Mouse (Mus musculus): ENCODE measurements around the gene Fitm2.
A peak's percentile ranks its signal among the peaks of the same experiment; 100 is the strongest.

Fitm2 gene

DNA sequence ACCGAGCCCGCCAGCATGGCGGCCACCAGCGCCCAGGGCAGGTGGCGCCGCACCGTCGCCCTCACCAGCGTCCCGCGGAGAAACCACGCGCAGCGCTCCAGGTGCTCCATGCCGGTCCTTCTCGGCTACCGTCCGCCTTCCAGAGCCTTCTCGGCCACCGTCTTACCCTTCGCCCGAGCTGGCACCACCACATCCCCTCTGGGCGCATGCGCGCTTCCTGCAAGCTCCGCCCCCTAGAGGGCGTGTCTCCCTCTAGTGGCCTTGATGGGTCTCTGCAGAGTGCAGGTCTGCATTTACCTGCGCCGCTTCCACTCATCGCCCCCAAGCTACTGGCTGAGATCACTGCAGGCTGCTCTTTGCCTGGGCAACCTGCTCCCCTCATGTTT, at the start of gene Fitm2:
TSS of gene Fitm2 (minus strand) at position 164 of the 386 bp plus-strand sequence.
- peak; percentile 94 for DNase-seq (ENCODE audit: low spot score)

DNA sequence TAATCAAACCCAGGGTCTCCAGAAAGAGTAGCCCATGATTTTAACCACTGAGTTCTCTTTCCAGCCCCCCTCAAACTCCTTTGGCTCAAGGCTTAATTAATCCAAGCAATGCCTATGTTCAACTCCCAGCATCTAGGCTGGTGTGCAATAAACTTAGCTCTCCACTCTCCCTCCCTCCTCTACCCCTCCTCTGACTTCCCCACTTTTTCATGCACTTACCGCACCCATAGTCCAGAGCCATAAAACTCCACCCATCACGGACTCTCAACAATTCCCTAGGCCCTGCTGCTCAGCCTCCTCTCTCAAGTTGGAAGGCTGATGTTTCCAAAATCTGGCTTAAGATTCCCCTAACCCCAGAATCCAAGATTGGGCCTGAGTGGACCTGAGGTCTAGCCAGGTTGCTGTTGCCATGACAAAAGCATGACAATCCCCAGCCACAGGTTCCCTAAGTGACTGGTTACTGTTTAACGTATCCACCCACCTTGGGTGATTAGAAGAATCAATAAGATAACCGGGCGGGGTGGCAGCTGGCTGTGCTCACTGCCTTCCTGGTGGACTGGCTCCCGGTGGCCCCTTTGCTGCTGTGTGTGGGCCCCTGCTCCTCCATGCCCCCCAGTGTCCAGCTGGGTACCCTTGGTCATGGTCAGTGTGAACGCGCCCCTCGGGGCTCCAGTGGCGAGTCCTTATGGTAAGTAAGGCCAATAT, 34.0 kb upstream of the Fitm2 start, which contains the start of gene Hnf4a:
TSS of gene Hnf4a (plus strand) at position 509 of the 705 bp plus-strand sequence.
- peak; percentile 49 for DNase-seq (ENCODE audit: low spot score)

DNA sequence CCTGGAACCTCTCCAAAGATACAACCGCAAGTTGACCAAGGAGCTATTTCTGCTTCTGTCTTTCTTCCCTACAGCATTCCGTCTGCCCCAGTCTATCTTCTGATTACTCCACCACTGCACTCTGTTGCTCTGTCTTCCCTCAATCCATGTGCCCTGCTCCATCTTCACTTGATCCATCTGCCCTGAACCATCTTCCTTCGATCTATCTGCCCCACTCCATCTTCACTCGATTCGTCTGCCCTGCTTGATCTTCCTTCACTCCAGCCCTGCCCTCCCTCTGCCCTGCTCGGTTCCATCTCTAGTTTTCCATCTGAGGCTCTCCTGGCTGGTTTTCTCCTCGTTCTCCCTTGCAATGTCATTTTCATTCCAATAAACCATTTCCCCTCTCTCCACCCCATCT, 30.8 kb upstream of the Fitm2 start:
- DNase-seq (ENCODE audit: low spot score): no peak

DNA sequence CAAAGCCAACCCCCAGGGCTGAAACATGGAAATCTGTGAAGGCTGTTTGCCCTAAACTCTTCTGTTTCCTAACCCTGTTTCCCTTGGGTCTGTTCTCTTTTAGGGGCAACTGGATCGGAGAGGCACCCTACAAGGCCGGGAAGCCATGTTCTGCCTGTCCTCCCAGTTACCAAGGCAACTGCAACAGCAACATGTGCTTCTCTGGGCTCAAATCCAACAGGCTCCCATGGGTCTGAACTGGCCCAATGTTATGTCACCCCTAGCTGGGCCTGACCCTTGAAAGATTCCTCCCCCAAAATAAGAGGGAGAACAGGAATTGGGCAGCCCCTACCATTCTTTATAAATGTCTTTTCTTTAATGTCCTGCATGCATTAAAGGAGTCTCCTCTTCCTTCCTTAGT, 29.8 kb upstream of the Fitm2 start:
- DNase-seq (ENCODE audit: low spot score): no peak

DNA sequence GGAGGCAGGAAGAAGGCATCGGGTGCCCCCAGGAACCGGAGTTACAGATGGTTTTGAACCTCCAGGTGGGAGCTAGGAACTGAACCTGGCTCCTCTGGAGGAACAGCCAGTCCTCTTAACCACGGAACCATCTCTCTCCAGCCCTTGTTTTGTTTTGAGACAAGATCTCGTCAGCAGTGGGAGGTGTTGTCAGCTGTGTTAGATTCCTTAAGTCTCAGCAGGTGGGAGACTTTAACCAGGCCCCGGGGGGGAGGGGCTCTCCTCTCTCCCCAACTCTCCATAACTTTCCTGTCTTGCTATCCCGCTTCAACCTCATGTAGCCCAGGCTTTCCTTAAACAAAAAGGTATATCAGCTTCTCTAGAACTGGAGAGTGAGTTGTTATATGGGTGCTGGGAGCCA, 22.0 kb upstream of the Fitm2 start:
- no peak for DNase-seq (ENCODE audit: low spot score)

DNA sequence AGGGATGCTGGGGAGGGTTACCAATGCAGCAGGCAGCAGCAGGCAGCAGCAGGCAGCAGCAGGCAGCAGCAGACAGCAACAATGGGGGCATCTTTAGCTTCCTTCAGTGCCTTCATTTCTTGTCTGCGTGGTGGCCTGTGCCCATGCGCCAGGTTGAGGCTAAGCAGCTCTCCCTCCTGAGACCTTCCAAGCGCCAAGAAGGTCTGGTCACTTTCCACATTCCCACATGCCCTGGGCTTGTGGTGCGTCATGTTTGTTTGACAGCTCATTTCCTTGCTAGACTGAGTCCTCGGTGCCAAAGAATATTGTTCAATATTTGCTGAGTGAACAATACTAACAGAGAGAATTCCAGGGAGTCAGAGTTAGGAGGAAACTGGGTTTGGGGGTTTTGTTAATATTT, 21.5 kb upstream of the Fitm2 start:
- DNase-seq (ENCODE audit: low spot score): no peak

DNA sequence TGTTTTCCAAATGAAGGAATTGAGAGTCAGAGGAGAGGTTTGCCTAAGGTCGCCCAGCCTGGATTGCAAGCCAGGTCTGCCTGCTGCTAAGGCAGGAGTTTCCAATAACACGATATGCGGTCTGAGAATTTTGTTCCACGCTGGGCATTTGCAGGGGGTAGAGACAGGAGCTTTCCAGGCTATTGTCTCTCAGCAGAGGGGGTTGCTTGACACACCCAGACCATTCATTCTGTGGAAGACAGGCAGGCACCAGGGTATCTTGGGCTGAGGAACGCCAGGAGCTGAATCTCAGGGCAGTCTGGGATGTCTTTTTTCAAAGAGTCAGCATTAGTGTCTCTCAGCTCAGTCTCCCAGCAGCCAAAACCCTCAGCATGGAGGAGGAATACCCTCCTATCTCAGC, 20.6 kb upstream of the Fitm2 start:
- no peak for DNase-seq (ENCODE audit: low spot score)

DNA sequence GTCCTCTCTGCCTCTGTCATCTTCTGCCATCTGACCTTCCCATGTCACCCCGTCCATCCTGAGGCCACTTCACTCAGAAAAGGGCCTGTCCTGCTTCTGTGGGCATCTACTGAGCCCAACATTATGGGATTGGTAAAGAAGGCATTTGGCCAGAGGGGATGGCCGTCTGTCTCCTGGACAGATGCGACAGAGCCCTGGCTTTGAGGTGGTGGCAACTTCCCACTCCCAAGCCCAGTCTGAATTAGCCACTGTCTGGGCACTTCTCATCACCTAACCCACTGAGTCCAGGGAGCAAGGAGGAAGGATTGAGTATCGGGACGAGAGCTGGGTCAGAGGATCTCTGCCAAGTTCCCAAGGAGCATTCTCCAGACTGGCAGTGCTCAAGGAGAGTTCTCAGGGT, 19.6 kb upstream of the Fitm2 start, which contains the start of gene R3hdml:
TSS of gene R3hdml (plus strand) at position 301 of the 400 bp plus-strand sequence.
- no peak for DNase-seq (ENCODE audit: low spot score)

DNA sequence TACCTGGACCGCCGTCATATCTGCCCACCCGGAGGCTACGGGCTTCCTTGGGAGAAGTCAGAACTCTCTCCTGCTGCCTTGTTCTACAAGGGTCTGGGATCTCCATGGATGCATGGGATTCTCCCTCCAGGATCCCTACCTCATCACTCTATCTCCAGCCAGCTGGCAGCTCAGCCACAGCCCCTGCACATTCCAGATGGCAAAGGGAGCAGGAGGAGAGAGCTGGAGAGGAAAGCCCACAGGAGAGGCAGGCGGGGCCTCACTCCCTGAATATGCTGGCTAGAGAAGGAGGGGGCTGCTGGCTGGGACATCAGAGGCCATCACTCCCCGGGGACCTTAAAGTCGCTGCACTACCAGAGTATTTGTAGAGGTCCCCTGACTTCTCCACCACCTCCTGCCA, 18.9 kb upstream of the Fitm2 start:
- no peak for DNase-seq (ENCODE audit: low spot score)

DNA sequence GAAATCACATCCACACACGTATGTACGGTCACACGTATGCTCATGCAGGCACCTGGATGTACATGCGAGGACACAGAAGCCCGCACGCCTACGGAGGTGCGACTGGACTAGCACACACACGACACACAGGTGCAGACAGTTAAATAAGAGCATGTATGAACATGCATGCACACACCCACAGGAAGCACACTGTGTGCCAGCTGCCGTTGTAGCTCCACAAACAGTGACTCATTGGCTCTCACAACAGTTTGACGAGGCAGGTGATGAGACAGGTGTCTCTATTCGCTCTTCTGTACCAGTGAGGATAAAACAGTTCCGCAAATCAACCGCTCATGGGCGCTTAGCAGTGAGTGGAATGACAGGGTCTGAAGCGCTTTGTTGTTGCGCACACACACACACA, 18.2 kb upstream of the Fitm2 start:
- DNase-seq (ENCODE audit: low spot score): no peak

DNA sequence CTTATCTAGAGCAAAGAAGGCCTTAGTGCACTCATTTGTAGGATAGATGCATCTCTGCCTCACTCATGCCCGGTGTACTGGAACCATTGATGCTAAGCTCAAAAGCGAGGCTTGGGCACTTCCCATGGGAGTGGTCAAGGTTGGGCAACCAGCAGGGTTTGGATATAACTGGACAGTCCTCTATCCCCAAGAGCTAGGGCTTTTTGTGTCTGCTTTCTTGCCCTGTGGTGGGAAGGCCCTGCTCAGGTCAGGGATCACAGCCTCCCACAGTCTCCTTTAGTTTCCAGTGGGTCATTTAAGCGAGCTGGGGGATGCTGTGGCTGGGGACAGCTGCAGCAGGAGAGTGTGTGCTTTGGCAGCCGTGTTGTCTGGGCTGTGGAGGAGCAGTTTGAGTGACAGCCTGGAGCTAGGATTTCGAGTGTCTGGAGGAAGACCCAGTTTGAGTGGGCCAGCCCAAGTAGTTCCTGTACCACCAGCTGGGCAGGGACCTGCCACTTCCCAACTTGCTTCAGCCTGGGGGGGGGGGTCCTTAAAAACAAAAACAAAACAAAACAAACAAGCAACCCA, 17.4 kb upstream of the Fitm2 start:
- no peak for DNase-seq (ENCODE audit: low spot score)

DNA sequence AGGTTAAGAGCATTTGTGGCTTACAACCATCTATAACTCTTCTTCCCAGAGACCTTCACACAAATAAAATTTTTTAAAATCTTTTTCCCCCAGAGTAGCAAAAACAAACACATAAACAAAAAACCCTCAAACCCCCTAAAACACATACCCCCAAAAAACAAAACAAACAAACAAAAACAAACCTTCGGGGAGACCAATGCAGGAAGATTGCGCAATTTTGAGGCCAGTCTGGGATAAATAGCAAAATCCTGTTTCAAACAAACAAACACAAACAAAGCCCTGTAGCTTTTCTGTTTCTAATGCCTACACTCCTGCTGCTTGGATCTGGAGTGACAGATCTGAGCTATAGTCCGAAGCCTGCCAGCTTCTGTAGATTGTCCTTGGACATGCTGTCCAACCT, 14.9 kb upstream of the Fitm2 start:
- no peak for DNase-seq (ENCODE audit: low spot score)

DNA sequence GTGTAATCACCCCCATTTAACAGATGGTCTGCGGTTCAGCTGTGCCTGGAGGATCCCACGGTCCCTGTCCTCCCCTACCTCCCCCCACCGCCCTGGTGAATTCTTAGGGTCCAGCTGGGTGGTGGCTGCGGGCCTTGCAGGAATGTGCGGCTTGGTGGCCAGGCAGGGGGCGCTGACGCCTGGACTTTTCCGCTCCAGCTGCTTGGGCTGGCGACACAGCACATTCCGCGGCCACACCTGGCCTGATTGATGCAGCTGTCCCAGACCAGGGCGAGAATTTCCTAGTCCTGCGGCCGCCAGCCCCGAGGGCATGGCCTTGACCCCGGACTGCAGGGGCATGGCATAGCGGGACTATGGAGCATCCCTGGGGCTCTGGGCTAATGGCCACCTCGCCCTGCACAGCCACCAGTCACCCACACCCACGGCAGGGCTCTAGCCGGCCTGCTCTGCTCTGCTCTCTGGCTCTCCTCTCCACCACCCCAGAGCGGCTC, 9.2 kb upstream of the Fitm2 start:
- DNase-seq (ENCODE audit: low spot score): peak; percentile 63

DNA sequence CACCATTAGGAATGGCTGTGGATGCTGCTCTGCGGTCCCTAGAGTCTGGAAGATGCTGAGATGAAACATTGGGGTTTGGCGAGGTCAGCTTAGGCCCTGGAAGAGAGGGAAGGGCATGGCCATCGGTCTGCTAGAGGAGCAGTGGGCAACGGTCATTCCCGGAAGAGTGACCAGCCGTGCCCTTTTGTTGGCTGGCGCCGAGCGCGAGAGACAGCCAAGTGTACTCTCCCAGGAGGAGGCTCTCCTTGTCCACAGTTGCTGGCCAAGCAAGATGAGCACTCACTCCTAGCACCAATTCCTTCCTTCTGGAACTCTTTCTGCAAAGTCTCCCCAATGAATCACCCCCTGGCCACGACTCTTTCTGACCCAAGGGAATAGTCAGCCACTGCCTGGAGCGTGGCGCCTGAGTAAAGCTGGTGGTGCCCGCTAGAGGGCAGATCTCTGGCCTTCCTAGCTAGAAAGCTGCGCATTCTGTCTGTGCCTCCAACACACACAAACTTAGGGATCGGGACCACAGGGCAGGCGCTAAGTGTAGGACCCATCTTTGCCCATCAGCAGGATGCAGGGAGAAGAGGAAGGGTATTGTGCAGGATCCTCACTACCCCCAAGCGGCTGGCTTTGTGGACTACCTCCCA, 7.9 kb upstream of the Fitm2 start:
- DNase-seq (ENCODE audit: low spot score): no peak

DNA sequence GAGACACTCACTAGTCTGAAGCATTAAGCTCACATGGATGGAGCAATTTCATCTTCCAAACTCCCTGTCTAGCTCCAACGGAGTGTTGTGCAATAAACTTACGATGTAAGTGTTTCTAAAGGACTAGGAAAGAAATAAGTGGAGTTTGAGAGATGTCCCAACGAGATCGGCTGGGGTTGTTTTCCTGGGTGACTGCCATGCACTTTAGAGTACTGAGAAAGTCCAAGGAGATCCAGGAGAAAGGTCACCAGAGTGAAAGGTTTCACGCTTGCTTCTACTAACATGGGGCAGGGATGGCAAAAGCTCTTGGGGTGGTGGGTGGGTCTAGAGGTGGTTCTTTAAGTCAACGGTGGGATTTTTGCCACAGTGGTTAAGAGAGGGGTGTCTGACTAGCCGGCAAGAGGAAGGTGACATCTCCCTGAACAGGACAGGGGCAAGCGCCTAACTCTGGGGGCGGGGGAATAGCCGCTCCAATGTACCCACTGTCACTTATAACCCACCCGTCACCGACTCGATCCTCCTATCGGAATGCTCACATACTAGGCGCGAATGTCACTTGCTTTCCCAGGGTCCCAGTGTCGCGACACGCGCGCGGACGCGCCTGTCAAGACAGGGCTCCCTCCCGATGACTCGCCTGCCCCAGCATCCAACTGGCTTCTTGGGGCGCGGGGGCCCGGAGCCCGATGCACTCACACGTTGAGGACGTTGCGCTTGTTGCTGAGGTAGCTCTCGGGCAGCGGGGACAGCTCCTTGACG, 541 bp downstream of the Fitm2 start:
- DNase-seq (ENCODE audit: low spot score): no peak

DNA sequence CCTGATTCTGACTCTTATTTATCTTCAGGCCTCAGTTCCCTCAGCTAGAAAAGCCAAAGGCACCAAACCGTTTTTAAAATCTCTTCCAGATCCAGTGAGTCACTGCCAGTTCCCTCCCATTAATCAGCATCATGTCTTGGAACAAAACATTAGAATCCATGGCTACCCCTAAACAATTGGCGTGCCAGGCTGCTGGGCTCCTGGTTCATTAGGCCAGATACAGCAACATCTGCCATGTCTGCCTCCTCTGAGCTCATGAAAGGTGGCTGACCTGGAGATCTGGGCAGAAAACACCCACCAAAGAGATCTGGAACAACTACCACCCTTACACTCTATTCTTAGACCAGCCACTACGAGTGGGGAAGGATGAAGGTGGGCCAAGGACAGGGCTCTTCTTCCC, 1.3 kb downstream of the Fitm2 start:
- DNase-seq (ENCODE audit: low spot score): no peak

DNA sequence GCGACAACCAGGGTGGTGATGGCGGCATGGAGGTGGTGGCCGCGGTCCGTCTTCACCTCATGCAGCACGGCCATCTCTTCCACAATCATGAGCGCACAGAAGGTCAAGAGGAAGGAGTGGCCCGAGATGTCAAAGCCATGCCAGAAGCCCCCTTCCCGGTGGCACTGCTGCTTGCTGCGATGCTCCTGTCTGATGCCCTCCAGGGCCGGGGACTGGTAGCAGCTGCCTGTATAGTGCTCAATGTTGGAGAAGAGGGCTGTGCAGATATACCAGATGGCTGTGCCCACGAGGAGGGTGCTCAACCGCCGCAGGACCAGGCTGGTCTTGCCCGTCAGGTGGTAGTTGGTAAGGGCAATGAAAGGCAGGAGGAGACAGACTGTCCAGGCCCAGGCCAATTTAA, 2.7 kb downstream of the Fitm2 start:
- no peak for DNase-seq (ENCODE audit: low spot score)

DNA sequence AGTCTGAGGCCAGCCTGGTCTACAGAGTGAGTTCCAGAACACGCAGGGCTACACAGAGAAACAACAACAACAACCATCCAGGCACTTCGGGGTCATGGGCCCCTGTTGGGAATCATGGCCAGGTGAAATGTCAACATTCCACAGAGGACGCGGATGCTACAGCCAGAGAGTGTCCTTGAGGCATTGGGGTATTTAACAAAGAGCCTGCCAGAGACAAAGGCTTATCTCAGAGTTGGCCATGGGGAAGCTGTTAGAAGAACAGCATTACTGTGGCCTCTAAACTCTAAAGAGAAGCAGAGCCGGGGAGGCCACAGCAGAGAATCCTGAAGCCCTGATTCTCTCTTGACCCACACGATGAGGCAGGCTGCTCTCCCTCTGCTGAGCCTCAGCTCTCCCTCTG, 3.6 kb downstream of the Fitm2 start:
- DNase-seq (ENCODE audit: low spot score): no peak

DNA sequence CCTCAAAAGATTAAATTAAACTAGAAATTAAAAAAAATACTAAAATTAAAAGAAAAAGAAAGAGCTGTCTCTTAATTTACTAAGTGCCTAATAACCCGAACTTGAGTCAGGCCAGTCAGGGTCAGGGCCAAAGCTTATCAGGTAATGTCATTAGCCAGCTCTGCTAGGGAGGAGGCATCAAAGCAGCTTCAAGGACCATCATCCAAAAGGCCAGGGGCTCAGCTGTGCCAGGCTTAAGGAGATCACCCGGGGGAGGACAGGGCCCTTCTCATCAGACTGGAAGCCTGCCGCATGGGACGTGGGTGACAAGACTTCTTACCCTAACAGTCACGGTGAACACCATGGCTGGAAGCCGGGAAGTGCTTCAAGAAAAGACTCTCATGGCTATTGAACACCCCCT, 4.8 kb downstream of the Fitm2 start:
- no peak for DNase-seq (ENCODE audit: low spot score)

DNA sequence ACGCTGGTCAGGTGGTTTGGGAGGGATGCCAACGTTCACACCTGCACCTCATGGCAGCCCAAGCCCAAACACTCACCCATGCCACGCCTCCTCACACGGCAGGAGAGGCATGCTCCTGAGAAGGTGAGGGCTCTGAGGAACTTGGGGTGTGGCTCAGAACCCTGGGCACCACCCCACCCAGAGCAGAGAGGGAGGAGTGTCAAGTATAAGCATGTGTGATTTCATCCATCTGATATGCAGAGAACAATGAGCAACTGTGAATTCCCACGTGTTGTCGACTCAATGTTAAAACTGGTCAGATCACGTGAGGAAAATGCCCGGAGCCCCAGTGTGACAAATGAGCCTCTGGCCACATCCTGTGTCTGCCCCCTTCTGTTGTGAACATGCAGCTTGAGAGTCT, 5.7 kb downstream of the Fitm2 start:
- no peak for DNase-seq (ENCODE audit: low spot score)

DNA sequence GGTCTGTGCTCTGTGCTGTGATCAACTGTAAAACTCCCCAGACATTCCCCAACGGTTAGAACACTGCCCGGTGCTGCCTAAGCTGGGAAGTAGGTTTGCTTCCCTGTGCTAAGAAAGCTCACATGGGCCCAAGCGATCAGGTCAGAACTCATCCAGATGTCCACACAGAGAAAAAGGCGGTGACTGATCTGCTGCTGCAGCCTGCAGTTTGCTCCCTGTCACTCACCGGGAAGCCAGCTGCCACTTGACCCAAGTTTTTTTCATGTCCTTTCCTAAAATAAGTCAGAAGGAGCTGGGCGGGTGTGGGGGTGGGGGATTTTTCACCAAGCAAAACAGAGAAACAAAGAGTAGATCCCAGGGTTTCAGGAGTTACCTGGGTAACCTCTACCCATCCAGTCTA, 7.9 kb downstream of the Fitm2 start:
- DNase-seq (ENCODE audit: low spot score): no peak

DNA sequence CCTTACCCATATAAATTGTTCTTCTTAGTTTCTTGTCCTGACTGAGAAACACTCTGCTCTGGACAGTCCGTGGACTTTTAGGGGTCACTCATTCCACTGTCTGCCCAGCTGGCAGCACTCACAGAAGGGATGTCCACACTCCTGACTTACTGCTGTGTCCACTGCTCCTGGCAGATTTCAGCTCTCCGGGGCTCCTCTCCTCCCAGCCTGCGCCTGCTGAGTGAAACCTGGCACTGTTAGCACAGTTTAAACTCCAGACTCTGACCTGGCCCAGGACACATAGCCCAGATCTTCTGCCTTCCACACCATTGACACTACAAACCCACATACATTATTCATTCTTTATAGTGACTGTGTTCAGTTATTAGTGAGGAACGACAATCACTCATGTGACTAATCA, 8.4 kb downstream of the Fitm2 start:
- no peak for DNase-seq (ENCODE audit: low spot score)

All from yolk sac, embryonic 10.5 days (tissue).